Mouse (Mus musculus) lung, adult 18-20 months (tissue): ENCODE measurements around the gene Nid2.
A peak's percentile ranks its signal among the peaks of the same experiment; 100 is the strongest.

Experiments
- DNase-seq, 2 experiments: peaks; one replicate each; pipeline ENCODE4 v3.0.0; 2022; ENCODE audit warnings: mixed read lengths in 2 of 2

Gene Nid2

GRCm38 (mm10) chr14:19751025-19751771 is at the start of gene Nid2:
Nid2 (plus strand) TSS chr14:19751265.
- peak; percentile 82 to 83 for DNase-seq

GRCm38 (mm10) chr14:19701546-19701945 is 49.5 kb upstream of the Nid2 start:
- DNase-seq = no peak

GRCm38 (mm10) chr14:19705649-19706048 is 45.4 kb upstream of the Nid2 start:
- DNase-seq = peak; percentile 50 to 63

- DNase-seq = peak; percentile 34 to 58
Observed at GRCm38 (mm10) chr14:19706454-19706853, 44.6 kb upstream of the Nid2 start.

- DNase-seq = no peak
Observed at GRCm38 (mm10) chr14:19706997-19707396, 44.1 kb upstream of the Nid2 start.

- no peak for DNase-seq
Observed at GRCm38 (mm10) chr14:19707721-19708507, 43.2 kb upstream of the Nid2 start.

- DNase-seq = no peak
Observed at GRCm38 (mm10) chr14:19709161-19709560, 41.9 kb upstream of the Nid2 start.

- DNase-seq = no peak
Observed at GRCm38 (mm10) chr14:19711771-19712170, 39.3 kb upstream of the Nid2 start.

- DNase-seq = no peak
Observed at GRCm38 (mm10) chr14:19713067-19713466, 38.0 kb upstream of the Nid2 start.

- no peak for DNase-seq
Observed at GRCm38 (mm10) chr14:19719077-19719476, 32.0 kb upstream of the Nid2 start.

GRCm38 (mm10) chr14:19720044-19720611 is 30.9 kb upstream of the Nid2 start:
- no peak for DNase-seq

GRCm38 (mm10) chr14:19728278-19728677 is 22.8 kb upstream of the Nid2 start:
- no peak for DNase-seq

GRCm38 (mm10) chr14:19728737-19729136 is 22.3 kb upstream of the Nid2 start:
- peak in 1 of 2 experiments; percentile 28 for DNase-seq

GRCm38 (mm10) chr14:19732097-19732496 is 19.0 kb upstream of the Nid2 start:
- no peak for DNase-seq

- DNase-seq = peak in 1 of 2 experiments; percentile 20
Observed at GRCm38 (mm10) chr14:19733490-19734282, 17.4 kb upstream of the Nid2 start.

GRCm38 (mm10) chr14:19735303-19735702 is 15.8 kb upstream of the Nid2 start:
- DNase-seq = no peak

- DNase-seq = no peak
Observed at GRCm38 (mm10) chr14:19737568-19737967, 13.5 kb upstream of the Nid2 start.

- DNase-seq = no peak
Observed at GRCm38 (mm10) chr14:19738094-19738843, 12.8 kb upstream of the Nid2 start.

GRCm38 (mm10) chr14:19739416-19740146 is 11.5 kb upstream of the Nid2 start:
- DNase-seq = no peak

GRCm38 (mm10) chr14:19740147-19740738 is 10.8 kb upstream of the Nid2 start:
- no peak for DNase-seq

GRCm38 (mm10) chr14:19744876-19745275 is 6.2 kb upstream of the Nid2 start:
- no peak for DNase-seq
